Mouse (Mus musculus): ENCODE results near the gene Gm20721. TPM values are rescaled to one million over a fixed set of nuclear protein-coding genes. Genes with fewer than 3 reads are reported as not detected.
A peak's percentile ranks its signal among the peaks of the same experiment; 100 is the strongest.
"Not testable (repeated sequence)": the region's sequence is repeated elsewhere in the genome, so short reads cannot be mapped to it uniquely, and the experiment has no call there.

Gene Gm20721
- polyA plus RNA-seq, 1 experiment from 2014 or later: 16.9 TPM

DNA sequence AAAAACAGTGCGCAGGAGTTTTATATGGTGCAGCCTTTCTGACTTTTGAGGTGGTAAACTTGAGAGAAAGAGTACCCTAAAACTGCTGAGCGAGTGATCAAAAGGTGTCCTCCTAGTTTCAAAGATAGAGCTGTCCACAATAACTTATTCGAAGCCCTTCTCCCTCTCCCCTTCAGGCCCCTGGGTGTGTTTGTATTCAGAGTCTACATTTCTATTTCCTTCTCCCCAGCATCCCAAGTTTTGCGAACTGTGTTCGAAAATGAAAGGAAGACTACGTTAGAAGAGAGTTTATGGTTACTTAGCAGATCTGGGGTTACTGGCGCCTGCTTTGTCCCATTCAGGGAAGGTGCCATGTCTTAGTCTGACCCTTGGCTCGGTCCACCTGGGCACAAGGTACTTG, 20.0 kb downstream of the Gm20721 start:
- no peaks in the 10 kb centered on the region for H3K36me3 ChIP-seq (ENCODE audit: control insufficient read depth, insufficient read depth, low read length)
- 60% methylated on average over 8 of the region's 8 CpGs for WGBS
- peak overlapping the region; percentile 68 for H3K4me2 ChIP-seq (ENCODE audit: low read depth, low read length)
- ATAC-seq (ENCODE audit: low read depth): no peak
- peaks cover 5% of the 10 kb centered on the region; the same call in 1 of the 2 replicates for H3K4me1 ChIP-seq (replicated peaks; ENCODE audit: control insufficient read depth, insufficient read depth, low read length)
- peaks cover 7% of the 10 kb centered on the region; the same call in 1 of the 2 replicates for H3K9me3 ChIP-seq (ENCODE audit: control insufficient read depth, low read length)
- peak overlapping the region; percentile 95 for H3K4me3 ChIP-seq (ENCODE audit: low read length)
- peak overlapping the region; percentile 100 for H3K9ac ChIP-seq (ENCODE audit: low read length)
- no peaks in the 10 kb centered on the region for H3K27me3 ChIP-seq (ENCODE audit: control insufficient read depth, insufficient read depth, low read depth, low read length)
- H3K27ac ChIP-seq (ENCODE audit: low read length): no peak overlapping the region

- Histone ChIP-seq H3K9me3 (ENCODE audit: control insufficient read depth, low read length) (peaks cover 7% of the 10 kb centered on the region; the same call in 1 of the 2 replicates), H3K36me3 (ENCODE audit: control insufficient read depth, insufficient read depth, low read length) (no peaks in the 10 kb centered on the region), H3K4me2 (ENCODE audit: low read depth, low read length) (peak overlapping the region; percentile 68; the same call in 1 of the 2 replicates), H3K4me1 (replicated peaks; ENCODE audit: control insufficient read depth, insufficient read depth, low read length) (peaks cover 5% of the 10 kb centered on the region; the same call in 1 of the 2 replicates), H3K4me3 (ENCODE audit: low read length) (no peak overlapping the region), H3K27me3 (ENCODE audit: control insufficient read depth, insufficient read depth, low read depth, low read length) (no peaks in the 10 kb centered on the region), H3K9ac (ENCODE audit: low read length) (no peak overlapping the region), H3K27ac (ENCODE audit: low read length) (no peak overlapping the region)
- ATAC-seq (ENCODE audit: low read depth): no peak
- 69% methylated on average over 4 of the region's 4 CpGs for WGBS
These were observed 20.5 kb downstream of the Gm20721 start for GRCm38 (mm10) chr2:174325989-174326388.

- Histone ChIP-seq H3K9ac (ENCODE audit: low read length) (no peak overlapping the region), H3K9me3 (ENCODE audit: control insufficient read depth, low read length) (no peaks in the 10 kb centered on the region), H3K4me3 (ENCODE audit: low read length) (no peak overlapping the region), H3K4me1 (replicated peaks; ENCODE audit: control insufficient read depth, insufficient read depth, low read length) (peaks cover 6% of the 10 kb centered on the region; the same call in 1 of the 2 replicates), H3K27me3 (ENCODE audit: control insufficient read depth, insufficient read depth, low read depth, low read length) (no peaks in the 10 kb centered on the region), H3K27ac (ENCODE audit: low read length) (no peak overlapping the region), H3K36me3 (ENCODE audit: control insufficient read depth, insufficient read depth, low read length) (no peaks in the 10 kb centered on the region), H3K4me2 (ENCODE audit: low read depth, low read length) (no peak overlapping the region)
- WGBS: 77% methylated on average over 9 of the region's 9 CpGs
- no peak for ATAC-seq (ENCODE audit: low read depth)
These were observed 29.9 kb downstream of the Gm20721 start for GRCm38 (mm10) chr2:174316661-174317060.

DNA sequence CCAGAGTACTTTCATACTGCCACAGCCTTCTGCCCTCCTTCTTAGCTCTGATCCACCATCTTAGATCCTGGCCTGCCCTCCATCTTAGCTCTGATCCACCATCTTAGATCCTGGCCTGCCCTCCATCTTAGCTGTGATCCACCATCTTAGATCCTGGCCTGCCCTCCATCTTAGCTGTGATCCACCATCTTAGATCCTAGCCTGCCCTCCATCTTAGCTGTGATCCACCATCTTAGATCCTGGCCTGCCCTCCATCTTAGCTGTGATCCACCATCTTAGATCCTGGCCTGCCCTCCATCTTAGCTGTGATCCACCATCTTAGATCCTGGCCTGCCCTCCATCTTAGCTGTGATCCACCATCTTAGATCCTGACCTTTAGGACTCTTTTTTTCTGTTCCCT, 31.1 kb downstream of the Gm20721 start:
- not testable (repeated sequence) for H3K27me3 ChIP-seq (ENCODE audit: control insufficient read depth, insufficient read depth, low read depth, low read length); H3K4me1 ChIP-seq (replicated peaks; ENCODE audit: control insufficient read depth, insufficient read depth, low read length); H3K27ac ChIP-seq (ENCODE audit: low read length); H3K4me2 ChIP-seq (ENCODE audit: low read depth, low read length); H3K9me3 ChIP-seq (ENCODE audit: control insufficient read depth, low read length); H3K4me3 ChIP-seq (ENCODE audit: low read length); H3K9ac ChIP-seq (ENCODE audit: low read length); H3K36me3 ChIP-seq (ENCODE audit: control insufficient read depth, insufficient read depth, low read length); ATAC-seq (ENCODE audit: low read depth)

DNA sequence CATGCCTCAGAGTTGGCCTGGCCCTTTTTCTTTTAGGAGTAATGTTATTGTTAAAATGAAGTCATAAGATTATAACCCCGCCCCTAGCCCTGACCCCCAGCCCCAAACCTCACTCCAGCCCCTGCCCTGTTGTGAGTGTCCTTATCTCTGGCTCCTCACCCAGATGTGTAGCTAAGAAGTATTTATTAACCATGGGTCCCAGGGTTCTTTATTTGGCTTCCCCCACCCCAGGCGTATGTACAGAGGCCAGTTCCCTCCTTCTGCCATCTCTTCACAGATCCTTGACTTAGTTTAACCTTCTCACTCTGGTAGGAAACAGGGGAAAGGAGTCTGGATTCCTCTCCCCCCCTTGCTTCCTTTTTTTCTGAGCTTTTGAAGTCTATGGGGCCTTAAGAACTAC, 33.9 kb downstream of the Gm20721 start:
- H3K27me3 ChIP-seq (ENCODE audit: control insufficient read depth, insufficient read depth, low read depth, low read length): no peaks in the 10 kb centered on the region
- ATAC-seq (ENCODE audit: low read depth): peak; percentile 80
- peak overlapping the region; percentile 62 for H3K27ac ChIP-seq (ENCODE audit: low read length)
- no peaks in the 10 kb centered on the region for H3K9me3 ChIP-seq (ENCODE audit: control insufficient read depth, low read length)
- WGBS: 50% methylated on average over 2 of the region's 2 CpGs
- H3K4me2 ChIP-seq (ENCODE audit: low read depth, low read length): 0 out of 2 replicates have a peak overlapping the region, but pooled peaks have one; percentile 5
- no peak overlapping the region for H3K9ac ChIP-seq (ENCODE audit: low read length)
- no peak overlapping the region for H3K4me3 ChIP-seq (ENCODE audit: low read length)
- peaks cover 4% of the 10 kb centered on the region; the same call in 1 of the 2 replicates for H3K4me1 ChIP-seq (replicated peaks; ENCODE audit: control insufficient read depth, insufficient read depth, low read length)
- no peaks in the 10 kb centered on the region for H3K36me3 ChIP-seq (ENCODE audit: control insufficient read depth, insufficient read depth, low read length)

DNA sequence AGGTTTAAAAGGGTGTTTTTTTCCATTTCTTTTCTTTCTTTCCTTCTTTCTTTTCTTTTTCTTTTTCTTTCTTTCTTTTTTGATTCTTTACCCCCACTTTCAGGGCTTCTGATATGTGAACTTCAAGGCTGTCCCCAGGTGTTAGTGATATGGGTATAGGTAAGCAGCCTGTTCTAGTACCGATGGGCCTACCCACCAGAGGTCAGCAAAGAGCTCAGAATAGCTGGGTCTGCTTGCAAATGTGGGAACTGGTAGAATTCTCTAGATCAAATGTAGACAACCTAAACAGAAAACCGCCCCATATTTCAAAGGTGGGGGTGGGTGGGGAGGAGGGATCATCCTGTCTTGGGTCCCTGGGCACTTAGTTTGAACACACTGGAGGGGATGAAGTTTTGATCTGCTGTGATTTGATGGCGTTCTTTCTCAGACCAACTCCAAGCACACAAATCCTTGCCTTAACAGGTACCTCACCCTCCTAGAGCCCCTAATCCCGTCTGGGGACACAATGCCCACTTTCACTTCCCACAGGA, 34.3 kb downstream of the Gm20721 start:
- Histone ChIP-seq H3K27me3 (ENCODE audit: control insufficient read depth, insufficient read depth, low read depth, low read length) (no peaks in the 10 kb centered on the region), H3K4me2 (ENCODE audit: low read depth, low read length) (0 out of 2 replicates have a peak overlapping the region, but pooled peaks have one; percentile 5), H3K9ac (ENCODE audit: low read length) (no peak overlapping the region), H3K27ac (ENCODE audit: low read length) (peak overlapping the region; percentile 62), H3K9me3 (ENCODE audit: control insufficient read depth, low read length) (no peaks in the 10 kb centered on the region), H3K4me1 (replicated peaks; ENCODE audit: control insufficient read depth, insufficient read depth, low read length) (peaks cover 4% of the 10 kb centered on the region; the same call in 1 of the 2 replicates), H3K36me3 (ENCODE audit: control insufficient read depth, insufficient read depth, low read length) (no peaks in the 10 kb centered on the region), H3K4me3 (ENCODE audit: low read length) (no peak overlapping the region)
- WGBS: 11% methylated on average over 4 of the region's 4 CpGs
- ATAC-seq (ENCODE audit: low read depth): peak; percentile 83

DNA sequence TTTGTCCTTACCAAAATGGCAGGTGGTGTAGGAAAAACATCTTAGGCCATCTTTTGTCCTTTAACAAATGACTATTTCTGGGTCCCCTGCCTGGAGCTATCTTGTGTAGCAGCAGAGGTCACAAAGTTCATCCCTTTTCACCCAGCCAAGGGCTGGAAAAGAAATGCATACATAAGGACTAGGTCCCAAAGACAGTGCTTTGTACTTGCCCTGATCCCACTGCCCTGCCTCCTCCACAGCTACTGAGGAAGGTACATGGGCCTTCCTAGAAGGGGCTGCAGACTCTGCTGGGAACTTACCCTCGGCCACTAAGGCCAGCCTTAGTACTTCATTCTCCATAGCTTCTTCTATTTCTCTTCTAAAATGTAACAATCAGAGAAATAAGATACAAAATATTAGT, 34.9 kb downstream of the Gm20721 start:
- no peak for ATAC-seq (ENCODE audit: low read depth)
- 57% methylated on average over 1 of the region's 1 CpGs for WGBS
- Histone ChIP-seq H3K9ac (ENCODE audit: low read length) (no peak overlapping the region), H3K4me2 (ENCODE audit: low read depth, low read length) (no peak overlapping the region), H3K9me3 (ENCODE audit: control insufficient read depth, low read length) (no peaks in the 10 kb centered on the region), H3K4me3 (ENCODE audit: low read length) (no peak overlapping the region), H3K27me3 (ENCODE audit: control insufficient read depth, insufficient read depth, low read depth, low read length) (no peaks in the 10 kb centered on the region), H3K4me1 (replicated peaks; ENCODE audit: control insufficient read depth, insufficient read depth, low read length) (peaks cover 4% of the 10 kb centered on the region; the same call in 1 of the 2 replicates), H3K36me3 (ENCODE audit: control insufficient read depth, insufficient read depth, low read length) (no peaks in the 10 kb centered on the region), H3K27ac (ENCODE audit: low read length) (no peak overlapping the region)

- Histone ChIP-seq H3K27ac (ENCODE audit: low read length) (no peak overlapping the region), H3K4me2 (ENCODE audit: low read depth, low read length) (no peak overlapping the region), H3K4me3 (ENCODE audit: low read length) (no peak overlapping the region), H3K27me3 (ENCODE audit: control insufficient read depth, insufficient read depth, low read depth, low read length) (no peaks in the 10 kb centered on the region), H3K9me3 (ENCODE audit: control insufficient read depth, low read length) (no peaks in the 10 kb centered on the region), H3K36me3 (ENCODE audit: control insufficient read depth, insufficient read depth, low read length) (no peaks in the 10 kb centered on the region), H3K4me1 (replicated peaks; ENCODE audit: control insufficient read depth, insufficient read depth, low read length) (peaks cover 4% of the 10 kb centered on the region; the same call in 1 of the 2 replicates), H3K9ac (ENCODE audit: low read length) (no peak overlapping the region)
- 13% methylated on average over 7 of the region's 7 CpGs for WGBS
- ATAC-seq (ENCODE audit: low read depth): peak; percentile 46; the same call in 1 of the 2 replicates
These were observed 35.5 kb downstream of the Gm20721 start for GRCm38 (mm10) chr2:174310913-174311514.

DNA sequence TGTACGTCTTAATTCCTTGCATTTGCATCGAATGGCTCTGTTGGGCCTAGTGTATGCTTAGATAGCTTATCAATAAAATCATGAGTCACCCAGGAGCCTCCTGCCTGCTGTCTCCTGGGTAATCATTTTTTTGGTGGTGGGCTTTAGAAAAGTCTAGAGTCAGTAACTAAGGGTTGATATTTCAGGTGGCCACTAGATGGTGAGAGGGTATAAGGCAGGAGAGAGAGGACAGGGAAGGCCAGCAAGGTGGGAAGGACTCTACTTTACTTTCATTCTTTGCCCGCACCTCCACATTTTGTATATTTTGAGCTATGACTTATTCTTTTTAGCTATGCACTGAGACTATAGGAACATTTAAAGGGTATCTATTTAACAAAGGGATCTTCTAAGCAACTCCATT, 38.6 kb downstream of the Gm20721 start:
- no peaks in the 10 kb centered on the region for H3K27me3 ChIP-seq (ENCODE audit: control insufficient read depth, insufficient read depth, low read depth, low read length)
- H3K36me3 ChIP-seq (ENCODE audit: control insufficient read depth, insufficient read depth, low read length): no peaks in the 10 kb centered on the region
- no peaks in the 10 kb centered on the region for H3K9me3 ChIP-seq (ENCODE audit: control insufficient read depth, low read length)
- H3K27ac ChIP-seq (ENCODE audit: low read length): no peak overlapping the region
- H3K4me2 ChIP-seq (ENCODE audit: low read depth, low read length): no peak overlapping the region
- H3K4me1 ChIP-seq (replicated peaks; ENCODE audit: control insufficient read depth, insufficient read depth, low read length): no peaks in the 10 kb centered on the region; the same call in 1 of the 2 replicates
- 51% methylated on average over 3 of the region's 3 CpGs for WGBS
- H3K4me3 ChIP-seq (ENCODE audit: low read length): no peak overlapping the region
- no peak for ATAC-seq (ENCODE audit: low read depth)
- no peak overlapping the region for H3K9ac ChIP-seq (ENCODE audit: low read length)

All from lung, embryonic 16.5 days (tissue).